Mouse (Mus musculus): Measurements from ENCODE around the gene Smn1. TPM values are rescaled to one million over a fixed set of nuclear protein-coding genes. Genes with fewer than 3 reads are reported as not detected.
A peak's percentile ranks its signal among the peaks of the same experiment; 100 is the strongest.

Gene Smn1
- polyA plus RNA-seq (2015; fragmentation: Nextera tagmentation; extraction: Ambion mirVana) = 44.6 and 47.8 TPM in 2 replicates

GRCm38 (mm10) chr13:100124423-100125257 is at the start of gene Smn1:
Gene Smn1, plus strand, starts transcription at chr13:100124852.
- Histone ChIP-seq H3K27me3 (no peaks in the 10 kb centered on the region), H3K27ac (replicated peaks) (0 out of 2 replicates have a peak within 1 kb of the TSS, but pooled peaks have one; percentile 25), H3K4me2 (replicated peaks) (peak within 1 kb of the TSS; percentile 85), H3K9ac (replicated peaks) (peak within 1 kb of the TSS; percentile 80), H3K4me1 (peaks cover 19% of the 10 kb centered on the region), H3K4me3 (peak within 1 kb of the TSS; percentile 91), H3K9me3 (no peaks in the 10 kb centered on the region), H3K36me3 (peaks cover 29% of the 10 kb centered on the region)
- 4% methylated on average over 42 of the region's 42 CpGs for WGBS
- peak; percentile 98 for ATAC-seq (replicated peaks)

GRCm38 (mm10) chr13:100098808-100099207 is 25.8 kb upstream of the Smn1 start:
- WGBS = 91% methylated on average over 6 of the region's 6 CpGs

GRCm38 (mm10) chr13:100103052-100103658 is 21.5 kb upstream of the Smn1 start:
- ATAC-seq (replicated peaks) = peak; percentile 1; the same call in 1 of the 2 replicates
- 6% methylated on average over 15 of the region's 15 CpGs for WGBS
- H3K9me3 ChIP-seq = no peaks in the 10 kb centered on the region

More at GRCm38 (mm10) chr13:100098808-100099207, 25.8 kb upstream of the Smn1 start:
- Histone ChIP-seq H3K36me3 (peaks cover 44% of the 10 kb centered on the region), H3K4me3 (no peak overlapping the region), H3K27me3 (no peaks in the 10 kb centered on the region), H3K4me1 (peaks cover 16% of the 10 kb centered on the region), H3K9me3 (no peaks in the 10 kb centered on the region), H3K9ac (replicated peaks) (no peak overlapping the region), H3K27ac (replicated peaks) (no peak overlapping the region), H3K4me2 (replicated peaks) (no peak overlapping the region)
- ATAC-seq (replicated peaks) = no peak

GRCm38 (mm10) chr13:100103748-100104254 is 20.9 kb upstream of the Smn1 start, which contains the start of gene Bdp1:
Gene Bdp1, minus strand, starts transcription at chr13:100104070.
- Histone ChIP-seq H3K4me2 (replicated peaks) (peak within 1 kb of the TSS; percentile 61), H3K4me1 (peaks cover 30% of the 10 kb centered on the region), H3K27me3 (no peaks in the 10 kb centered on the region), H3K27ac (replicated peaks) (peak within 1 kb of the TSS; percentile 72), H3K36me3 (no peaks in the 10 kb centered on the region), H3K9ac (replicated peaks) (peak within 1 kb of the TSS; percentile 83), H3K9me3 (no peaks in the 10 kb centered on the region), H3K4me3 (peak within 1 kb of the TSS; percentile 81)
- WGBS = under 1% methylated on average over 44 of the region's 44 CpGs
- ATAC-seq (replicated peaks) = peak; percentile 75

More at GRCm38 (mm10) chr13:100103052-100103658, 21.5 kb upstream of the Smn1 start:
- peaks cover 5% of the 10 kb centered on the region; the same call in 1 of the 2 replicates for H3K36me3 ChIP-seq
- H3K9ac ChIP-seq (replicated peaks) = peak overlapping the region; percentile 83
- H3K4me2 ChIP-seq (replicated peaks) = peak overlapping the region; percentile 61
- H3K27ac ChIP-seq (replicated peaks) = peak overlapping the region; percentile 72
- peak overlapping the region; percentile 81 for H3K4me3 ChIP-seq
- H3K27me3 ChIP-seq = no peaks in the 10 kb centered on the region
- H3K4me1 ChIP-seq = peaks cover 26% of the 10 kb centered on the region

- Histone ChIP-seq H3K4me3 (peak within 1 kb of the TSS; percentile 84), H3K27ac (replicated peaks) (peak within 1 kb of the TSS; percentile 68), H3K4me1 (peaks cover 31% of the 10 kb centered on the region), H3K4me2 (replicated peaks) (peak within 1 kb of the TSS; percentile 89), H3K9me3 (no peaks in the 10 kb centered on the region), H3K27me3 (no peaks in the 10 kb centered on the region), H3K9ac (replicated peaks) (peak within 1 kb of the TSS; percentile 76), H3K36me3 (peaks cover 4% of the 10 kb centered on the region; the same call in 1 of the 2 replicates)
- ATAC-seq (replicated peaks) = peak; percentile 78
- WGBS = under 1% methylated on average over 74 of the region's 76 CpGs
Observed at GRCm38 (mm10) chr13:100107652-100108472, 16.8 kb upstream of the Smn1 start, which contains the start of gene Serf1. Gene Serf1, plus strand, starts transcription at chr13:100108012.

- no peaks in the 10 kb centered on the region for H3K9me3 ChIP-seq
- no peak overlapping the region for H3K27ac ChIP-seq (replicated peaks)
- no peaks in the 10 kb centered on the region for H3K27me3 ChIP-seq
- ATAC-seq (replicated peaks) = no peak
- H3K4me2 ChIP-seq (replicated peaks) = no peak overlapping the region
- 42% methylated on average over 5 of the region's 5 CpGs for WGBS
- no peak overlapping the region for H3K4me3 ChIP-seq
- H3K36me3 ChIP-seq = peaks cover 29% of the 10 kb centered on the region
- H3K4me1 ChIP-seq = peaks cover 21% of the 10 kb centered on the region
- no peak overlapping the region for H3K9ac ChIP-seq (replicated peaks)
Observed at GRCm38 (mm10) chr13:100112218-100112972, 12.3 kb upstream of the Smn1 start.

- Histone ChIP-seq H3K36me3 (peaks cover 22% of the 10 kb centered on the region), H3K4me2 (replicated peaks) (peak overlapping the region; percentile 85), H3K9me3 (no peaks in the 10 kb centered on the region), H3K27me3 (no peaks in the 10 kb centered on the region), H3K4me3 (peak overlapping the region; percentile 91), H3K27ac (replicated peaks) (no peak overlapping the region), H3K9ac (replicated peaks) (no peak overlapping the region), H3K4me1 (peaks cover 19% of the 10 kb centered on the region)
- peak; percentile 23; the same call in 1 of the 2 replicates for ATAC-seq (replicated peaks)
- 87% methylated on average over 3 of the region's 3 CpGs for WGBS
Observed at GRCm38 (mm10) chr13:100123970-100124369, 682 bp upstream of the Smn1 start.

GRCm38 (mm10) chr13:100125258-100125643 is 599 bp downstream of the Smn1 start:
- WGBS = 4% methylated on average over 10 of the region's 10 CpGs
- no peak overlapping the region for H3K27ac ChIP-seq (replicated peaks)

GRCm38 (mm10) chr13:100141646-100142314 is 17.1 kb downstream of the Smn1 start:
- ATAC-seq (replicated peaks) = no peak
- H3K36me3 ChIP-seq = peaks cover 23% of the 10 kb centered on the region
- no peak overlapping the region for H3K4me3 ChIP-seq
- no peak overlapping the region for H3K27ac ChIP-seq (replicated peaks)
- H3K9me3 ChIP-seq = no peaks in the 10 kb centered on the region
- H3K27me3 ChIP-seq = no peaks in the 10 kb centered on the region
- 85% methylated on average over 8 of the region's 8 CpGs for WGBS
- no peak overlapping the region for H3K4me2 ChIP-seq (replicated peaks)
- no peak overlapping the region for H3K9ac ChIP-seq (replicated peaks)
- no peaks in the 10 kb centered on the region for H3K4me1 ChIP-seq

More at GRCm38 (mm10) chr13:100125258-100125643, 599 bp downstream of the Smn1 start:
- peak; percentile 50; the same call in 1 of the 2 replicates for ATAC-seq (replicated peaks)
- peaks cover 33% of the 10 kb centered on the region for H3K36me3 ChIP-seq
- peak overlapping the region; percentile 91 for H3K4me3 ChIP-seq
- H3K9ac ChIP-seq (replicated peaks) = peak overlapping the region; percentile 80
- no peaks in the 10 kb centered on the region for H3K9me3 ChIP-seq
- H3K27me3 ChIP-seq = no peaks in the 10 kb centered on the region
- peak overlapping the region; percentile 85 for H3K4me2 ChIP-seq (replicated peaks)
- peaks cover 19% of the 10 kb centered on the region for H3K4me1 ChIP-seq

- Histone ChIP-seq H3K9ac (replicated peaks) (no peak overlapping the region), H3K36me3 (no peaks in the 10 kb centered on the region), H3K27ac (replicated peaks) (no peak overlapping the region), H3K4me2 (replicated peaks) (no peak overlapping the region), H3K27me3 (no peaks in the 10 kb centered on the region), H3K4me3 (no peak overlapping the region), H3K4me1 (no peaks in the 10 kb centered on the region), H3K9me3 (no peaks in the 10 kb centered on the region)
- no peak for ATAC-seq (replicated peaks)
- WGBS = 64% methylated on average over 1 of the region's 1 CpGs
Observed at GRCm38 (mm10) chr13:100152659-100153058, 28.0 kb downstream of the Smn1 start.

All from forebrain, embryonic 15.5 days (tissue).